Mouse (Mus musculus): ENCODE measurements around the gene Nup107. TPM values are rescaled to one million over a fixed set of nuclear protein-coding genes. Genes with fewer than 3 reads are reported as not detected.
"Not testable (repeated sequence)": the region's sequence is repeated elsewhere in the genome, so short reads cannot be mapped to it uniquely, and the experiment has no call there.

The Nup107 gene
- total RNA-seq, 2 experiments from 2014 or later: 13.8 TPM

GRCm38 (mm10) chr10:117737075-117737474, 55.4 kb downstream of the Nup107 start:
- DNase-seq: no peak

- DNase-seq: no peak
Measured at GRCm38 (mm10) chr10:117736573-117736972, 55.9 kb downstream of the Nup107 start.

DNA sequence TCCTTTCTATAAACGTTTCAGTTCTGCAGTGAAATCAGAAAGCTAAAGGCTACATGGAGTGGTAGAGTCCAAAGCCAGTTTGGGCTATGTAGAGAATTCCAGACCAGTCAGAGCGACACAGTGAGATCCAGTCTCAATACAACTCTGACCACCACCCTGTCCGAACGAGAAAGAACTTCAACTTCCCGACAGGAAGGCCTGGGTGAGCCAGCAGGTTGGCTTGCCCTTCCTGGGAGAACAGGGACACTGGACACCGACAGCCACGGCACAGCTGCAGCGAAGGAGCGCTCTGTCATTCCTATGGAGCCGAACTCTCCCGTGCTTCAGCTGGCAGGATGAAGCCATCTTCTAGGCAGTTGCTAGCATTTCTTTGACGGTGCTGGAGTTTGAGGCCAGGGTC, 57.1 kb downstream of the Nup107 start:
- not testable (repeated sequence) for DNase-seq

DNA sequence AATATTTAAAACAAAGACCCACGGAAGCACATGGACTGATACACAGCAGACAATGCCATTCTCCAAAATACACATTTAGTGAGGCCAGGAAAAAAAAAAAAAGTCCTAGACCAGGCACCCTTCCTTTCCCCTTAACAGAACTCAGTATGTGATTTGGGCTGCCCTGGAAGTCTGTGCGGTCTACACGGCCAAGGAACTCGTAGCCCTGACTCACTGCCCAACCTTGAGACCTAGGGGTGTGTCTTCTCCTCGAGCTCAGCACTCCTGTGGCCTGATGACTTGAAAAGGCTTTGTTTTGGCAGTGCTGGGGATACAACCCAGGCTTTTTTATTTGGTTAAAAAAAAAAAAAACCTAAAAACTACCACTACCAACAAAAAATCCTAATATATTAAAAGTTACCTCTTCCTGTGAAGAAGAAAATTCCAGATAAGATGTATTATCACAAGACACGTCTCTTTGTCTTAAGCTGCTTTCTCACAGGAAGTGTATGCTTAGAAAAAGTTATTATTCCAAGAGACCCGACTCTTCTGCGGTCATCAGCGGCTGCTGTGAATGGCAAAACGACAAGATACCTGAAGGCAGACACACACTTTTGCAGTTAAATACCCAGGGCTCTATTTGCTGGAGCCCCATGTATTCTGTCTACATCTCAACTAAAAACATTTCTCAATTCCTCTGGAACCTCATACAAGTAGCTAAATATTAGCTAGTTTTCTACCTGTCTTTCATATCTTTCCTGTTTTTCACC, 58.2 kb downstream of the Nup107 start:
- DNase-seq: not testable (repeated sequence)

GRCm38 (mm10) chr10:117733626-117734025, 58.9 kb downstream of the Nup107 start:
- not testable (repeated sequence) for DNase-seq

- no peak for DNase-seq
Measured at GRCm38 (mm10) chr10:117732962-117733592, 59.4 kb downstream of the Nup107 start.

GRCm38 (mm10) chr10:117732184-117732583, 60.3 kb downstream of the Nup107 start:
- DNase-seq: no peak

DNA sequence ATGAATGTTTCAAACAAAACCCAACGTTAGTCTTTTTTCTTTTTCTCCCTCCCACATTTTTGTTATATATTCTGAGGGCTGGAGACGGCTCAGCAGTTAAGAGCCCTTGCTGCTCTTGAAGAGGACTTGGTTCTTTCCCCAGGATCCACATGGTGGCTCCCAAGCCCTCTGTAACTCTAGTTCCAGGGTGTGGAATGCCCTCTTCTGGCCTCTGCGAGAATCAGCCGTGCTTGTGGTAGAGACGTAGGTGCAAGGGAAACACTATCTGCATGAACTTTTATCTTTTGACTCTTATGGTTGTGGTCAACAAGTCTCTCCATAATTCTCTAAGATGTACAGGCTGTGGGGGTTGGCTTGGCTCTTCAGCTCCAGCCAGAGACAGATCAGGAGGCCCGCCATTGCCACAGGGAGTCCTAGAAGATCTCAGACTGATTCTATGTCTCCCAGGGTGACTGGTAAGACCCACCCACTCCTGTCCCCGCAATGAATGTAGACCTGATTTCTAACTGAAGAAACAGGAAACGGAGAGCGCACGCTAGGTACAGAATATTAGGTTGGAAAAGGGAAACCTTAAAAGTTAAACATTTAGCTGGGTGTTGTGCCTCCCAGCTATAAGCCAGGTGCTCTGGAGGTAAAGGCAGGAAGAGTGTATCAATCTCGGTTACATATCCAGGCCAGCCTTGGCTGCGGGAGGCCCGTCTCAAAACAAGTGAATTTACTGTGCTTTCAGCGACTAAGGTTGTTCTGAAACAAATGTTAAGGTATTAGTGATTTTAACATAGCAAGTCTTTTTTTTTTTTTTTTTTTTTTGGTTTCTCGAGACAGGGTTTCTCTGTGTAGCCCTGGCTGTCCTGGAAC, 61.0 kb downstream of the Nup107 start:
- peak; percentile 34 for DNase-seq

- DNase-seq: no peak
Measured at GRCm38 (mm10) chr10:117730637-117731203, 61.8 kb downstream of the Nup107 start.

- DNase-seq: no peak
Measured at GRCm38 (mm10) chr10:117730140-117730539, 62.4 kb downstream of the Nup107 start.

DNA sequence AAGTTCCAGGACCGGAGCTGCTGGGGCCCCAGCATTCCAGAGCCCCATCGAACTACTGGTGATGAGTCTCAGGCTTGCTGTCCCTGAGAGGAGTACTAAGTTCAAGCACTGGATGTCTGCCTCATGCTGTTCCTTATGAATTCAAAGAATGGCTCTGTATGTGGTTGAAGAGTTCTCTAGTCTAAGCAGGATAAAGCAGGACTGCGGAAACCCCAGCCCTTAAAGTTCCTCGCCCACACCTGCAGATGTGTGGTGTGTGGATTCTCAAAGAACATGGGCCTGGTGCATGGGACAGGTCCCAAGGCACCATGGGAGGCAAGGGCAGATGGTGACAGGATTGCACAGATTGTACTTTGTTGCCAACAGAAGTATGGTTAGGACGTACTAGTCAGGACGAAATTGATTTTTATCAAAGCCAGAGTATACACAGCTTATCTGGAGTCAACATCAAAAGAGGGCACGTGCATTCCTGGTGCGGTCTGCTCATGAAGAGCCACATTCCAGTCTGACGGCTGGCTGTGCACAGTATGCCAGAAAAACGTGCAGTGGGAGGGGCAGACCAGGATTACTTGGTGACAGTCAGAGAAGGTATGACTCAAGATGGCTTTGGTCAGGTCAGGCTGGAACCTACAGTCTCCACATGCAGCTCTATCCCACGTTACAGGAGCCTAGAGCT, 63.2 kb downstream of the Nup107 start:
- DNase-seq: no peak

GRCm38 (mm10) chr10:117728574-117728973, 63.9 kb downstream of the Nup107 start:
- DNase-seq: no peak

DNA sequence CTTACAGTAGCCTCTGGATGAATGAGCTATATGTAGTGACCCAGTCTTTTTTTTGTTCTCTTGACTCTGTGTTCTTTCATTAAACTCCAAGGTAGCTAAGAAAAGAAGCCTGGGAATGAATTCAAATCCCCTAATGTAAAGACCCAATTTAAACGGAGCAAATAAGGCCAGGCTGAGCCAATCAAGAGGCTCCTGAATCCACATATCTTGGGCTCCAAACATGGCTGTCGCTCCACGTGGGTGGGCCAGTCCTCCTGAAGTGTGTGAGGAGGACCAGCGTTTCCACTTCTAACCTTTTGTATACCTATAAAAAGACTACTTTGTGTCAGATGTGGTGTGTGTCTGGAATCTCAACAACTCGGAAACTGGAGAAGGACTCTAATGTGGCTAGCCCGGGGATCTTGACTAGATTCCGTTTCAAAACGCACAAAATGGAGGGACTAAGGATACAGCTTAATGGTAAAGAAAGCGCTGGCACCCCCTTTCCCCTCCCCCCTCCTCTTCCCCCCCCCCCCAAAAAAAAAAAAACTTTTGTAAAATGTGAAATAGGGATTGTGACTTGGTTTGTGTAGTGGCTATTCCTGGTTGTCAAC, 64.9 kb downstream of the Nup107 start:
- no peak for DNase-seq

DNA sequence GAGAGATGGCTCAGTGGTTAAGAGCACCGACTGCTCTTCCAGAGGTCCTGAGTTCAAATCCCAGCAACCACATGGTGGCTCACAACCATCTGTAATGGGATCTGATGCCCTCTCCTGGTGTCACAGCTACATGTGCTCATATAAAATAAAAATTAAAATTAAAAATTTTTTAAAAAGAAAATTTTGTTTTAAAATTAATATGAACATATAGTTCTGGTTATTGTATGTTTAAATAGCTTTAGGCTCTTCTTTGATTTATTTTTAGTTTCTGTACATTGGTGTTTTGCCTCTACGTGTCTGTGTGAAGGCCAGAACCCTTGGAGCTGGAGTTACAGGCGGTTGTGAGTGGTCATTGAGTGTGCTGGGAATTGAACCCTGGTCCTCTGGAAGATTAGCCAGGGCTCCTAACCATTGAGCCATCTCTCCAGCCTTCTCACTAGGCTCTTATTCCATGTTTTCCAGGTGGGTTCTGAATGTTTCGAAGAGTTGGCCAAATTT, 65.6 kb downstream of the Nup107 start:
- DNase-seq: no peak

GRCm38 (mm10) chr10:117726350-117726749, 66.2 kb downstream of the Nup107 start:
- DNase-seq: no peak

- no peak for DNase-seq
Measured at GRCm38 (mm10) chr10:117725671-117726070, 66.8 kb downstream of the Nup107 start.

GRCm38 (mm10) chr10:117724804-117725361, 67.6 kb downstream of the Nup107 start:
- no peak for DNase-seq

DNA sequence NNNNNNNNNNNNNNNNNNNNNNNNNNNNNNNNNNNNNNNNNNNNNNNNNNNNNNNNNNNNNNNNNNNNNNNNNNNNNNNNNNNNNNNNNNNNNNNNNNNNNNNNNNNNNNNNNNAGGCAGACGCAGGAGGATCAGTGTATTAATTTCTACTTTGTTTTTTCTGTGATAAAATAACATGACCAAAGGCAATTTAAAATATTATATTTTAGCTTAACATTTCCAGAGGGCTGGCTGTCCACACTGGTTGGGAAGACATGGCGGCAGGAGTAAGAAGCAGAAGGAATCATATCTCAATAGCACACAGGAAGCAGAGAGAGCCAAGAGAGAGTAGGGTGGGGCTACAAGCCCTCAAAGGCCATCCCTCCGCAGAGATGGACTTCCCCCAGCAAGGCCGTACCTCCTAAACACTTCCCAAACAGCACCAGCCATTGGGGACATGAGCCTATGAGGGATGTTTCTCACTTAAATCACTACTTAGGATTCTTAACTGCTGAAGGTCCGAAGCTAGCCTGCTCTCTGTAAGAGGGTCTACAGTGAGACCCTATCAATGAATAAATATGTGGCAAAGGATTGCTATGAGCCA, 68.3 kb downstream of the Nup107 start:
- no peak for DNase-seq

GRCm38 (mm10) chr10:117718161-117719119, 74.1 kb downstream of the Nup107 start:
- DNase-seq: peak; percentile 44
